Mouse (Mus musculus) testis, postnatal 10 days (tissue): ENCODE measurements around the gene Ranbp17.
"Not testable (repeated sequence)": the region's sequence is repeated elsewhere in the genome, so short reads cannot be mapped to it uniquely, and the experiment has no call there.

Source experiments
- DNase-seq: peaks from one replicate; pipeline ENCODE4 v3.0.0; 2021; ENCODE audit warnings: low spot score

Ranbp17 gene

DNA sequence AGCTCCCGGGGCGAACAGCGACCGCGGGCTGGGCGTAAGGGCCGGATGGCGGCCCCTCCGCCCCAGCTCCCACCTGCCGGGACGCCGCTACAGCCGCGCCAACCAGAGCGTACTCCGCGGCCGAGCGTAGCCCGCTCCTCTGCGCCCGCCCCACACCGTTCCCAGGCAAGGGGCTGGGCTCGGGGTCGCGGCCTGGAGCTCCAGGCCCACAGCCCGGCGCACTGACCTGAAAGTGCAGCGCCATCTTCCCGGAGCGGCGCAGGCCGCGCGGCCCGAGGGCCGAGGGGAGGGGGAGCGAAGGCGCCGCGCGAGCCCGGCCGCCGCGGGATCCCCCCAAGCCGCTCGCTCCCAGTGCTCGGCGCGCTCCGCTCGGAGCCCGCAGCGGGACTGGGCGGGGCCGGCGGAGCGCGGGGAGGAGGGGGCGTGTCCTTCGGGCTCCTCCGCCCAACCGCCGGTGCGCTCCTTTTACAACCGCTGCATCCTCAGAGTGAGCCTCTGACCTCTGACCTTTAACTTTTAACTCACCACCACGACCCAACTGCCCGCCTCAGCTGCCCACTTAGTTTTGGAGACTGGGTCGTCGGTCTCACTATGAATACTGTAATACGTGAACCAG, at the start of gene Ranbp17:
Gene Ranbp17 (minus strand): TSS at position 371 of the 616 bp plus-strand sequence.
- DNase-seq = peak; percentile 80

- no peak for DNase-seq
These were observed 40.6 kb upstream of the Ranbp17 start for GRCm38 (mm10) chr11:33554123-33554522.

GRCm38 (mm10) chr11:33550861-33551560, 37.5 kb upstream of the Ranbp17 start:
- no peak for DNase-seq

GRCm38 (mm10) chr11:33547386-33547785, 33.8 kb upstream of the Ranbp17 start:
- DNase-seq = peak; percentile 44

GRCm38 (mm10) chr11:33544945-33545344, 31.4 kb upstream of the Ranbp17 start:
- DNase-seq = no peak

DNA sequence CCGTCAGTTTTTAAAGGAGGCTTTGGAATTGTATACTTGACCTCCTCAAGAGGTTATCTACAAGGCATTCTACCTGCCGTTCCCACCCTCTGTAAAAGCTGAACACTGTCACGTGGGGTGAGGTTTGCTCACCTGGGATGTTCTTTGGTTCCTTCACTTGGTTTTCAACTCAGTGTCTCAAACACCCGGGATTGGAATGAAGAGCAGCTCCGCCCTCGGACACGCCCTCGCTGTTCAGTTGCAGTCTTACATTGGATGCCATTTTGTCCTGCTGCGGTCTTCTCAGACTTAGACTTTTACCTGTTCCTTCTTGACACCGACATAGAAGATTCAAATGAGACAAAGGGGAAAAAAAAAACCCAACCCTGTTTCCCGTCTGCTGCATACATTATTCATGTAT, 30.6 kb upstream of the Ranbp17 start:
- no peak for DNase-seq

- DNase-seq = no peak
These were observed 24.0 kb upstream of the Ranbp17 start for GRCm38 (mm10) chr11:33537390-33538125.

- DNase-seq = no peak
These were observed 23.1 kb upstream of the Ranbp17 start for GRCm38 (mm10) chr11:33536636-33537035.

- no peak for DNase-seq
These were observed 21.0 kb upstream of the Ranbp17 start for GRCm38 (mm10) chr11:33534541-33534940.

DNA sequence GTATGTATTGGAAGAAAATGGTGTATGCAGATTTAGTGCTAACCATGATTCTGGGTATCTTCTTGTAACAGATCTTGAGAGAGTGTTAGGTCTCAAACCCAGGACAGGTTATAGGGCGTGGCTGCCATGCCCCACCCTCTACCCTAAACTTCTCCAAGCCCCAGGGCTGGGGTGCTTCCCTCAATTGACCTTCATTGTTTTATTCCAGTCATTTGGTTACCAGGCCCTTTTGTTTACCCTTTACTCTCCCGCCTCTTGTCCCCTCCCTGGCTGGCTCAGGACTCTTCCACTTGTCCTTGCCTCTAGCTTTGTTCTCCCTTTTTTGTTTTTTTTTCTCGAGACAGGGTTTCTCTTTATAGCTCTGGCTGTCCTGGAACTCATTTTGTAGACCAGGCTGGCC, 20.0 kb upstream of the Ranbp17 start:
- no peak for DNase-seq

DNA sequence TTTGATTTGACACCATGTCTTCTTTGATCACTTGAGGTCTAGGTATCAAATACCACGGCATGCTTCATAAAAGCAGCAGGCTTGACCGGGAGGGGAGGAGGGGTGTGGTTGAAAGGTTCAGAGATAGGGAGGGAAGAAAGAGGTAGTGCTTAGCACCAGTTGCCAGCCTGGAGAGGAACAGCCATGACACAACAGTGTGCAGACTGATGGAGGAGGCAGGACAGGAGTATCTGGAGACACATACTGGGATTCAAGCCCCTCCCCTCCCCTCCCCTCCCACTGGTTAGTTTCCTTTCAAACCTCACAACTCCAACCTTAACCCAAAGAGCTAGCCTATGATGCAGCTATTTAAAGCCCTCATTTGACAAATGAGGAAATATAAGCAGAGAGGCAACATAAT, 16.0 kb upstream of the Ranbp17 start:
- no peak for DNase-seq

- DNase-seq = peak; percentile 75
These were observed 631 bp downstream of the Ranbp17 start for GRCm38 (mm10) chr11:33512854-33513375.

DNA sequence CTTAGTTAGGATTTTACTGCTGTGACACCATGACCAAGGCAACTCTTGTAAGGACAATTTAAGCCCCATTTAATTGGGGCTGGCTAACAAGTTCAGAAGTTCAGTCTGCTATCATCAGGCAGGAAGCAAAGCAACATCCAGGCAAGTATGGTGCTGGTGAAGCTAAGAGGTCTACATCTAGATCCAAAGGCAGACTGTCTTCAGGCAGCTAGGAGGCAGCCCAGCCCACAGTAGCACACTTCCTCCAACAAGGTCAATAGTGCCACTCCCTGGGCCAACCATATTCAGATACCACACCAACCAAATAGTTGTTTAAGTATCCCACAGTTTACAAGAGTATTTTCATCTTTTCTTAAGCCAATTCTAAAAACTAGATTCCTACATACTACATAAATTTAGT, 4.1 kb downstream of the Ranbp17 start:
- DNase-seq = no peak

- no peak for DNase-seq
These were observed 27.8 kb downstream of the Ranbp17 start for GRCm38 (mm10) chr11:33485746-33486145.

DNA sequence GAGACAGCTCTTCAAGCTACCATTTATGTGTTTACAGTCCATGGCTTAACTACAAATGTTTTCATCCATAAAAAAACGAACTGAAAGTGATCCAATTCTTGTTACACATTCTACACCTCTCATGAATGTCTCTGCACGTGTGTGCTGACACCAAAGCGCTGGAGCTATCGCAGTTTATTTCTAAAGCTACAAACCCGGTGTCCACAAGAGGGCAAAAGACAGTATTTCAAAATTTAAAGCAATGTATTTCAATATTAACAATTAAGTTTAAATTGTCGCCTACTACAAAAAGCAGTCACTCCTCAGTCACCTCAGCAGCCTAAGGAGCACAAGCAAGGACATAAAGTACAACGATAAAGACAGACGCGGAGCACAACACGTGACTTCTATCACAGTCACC, 33.1 kb downstream of the Ranbp17 start:
- no peak for DNase-seq

- no peak for DNase-seq
These were observed 34.3 kb downstream of the Ranbp17 start for GRCm38 (mm10) chr11:33479209-33479608.

- DNase-seq = no peak
These were observed 36.9 kb downstream of the Ranbp17 start for GRCm38 (mm10) chr11:33476634-33477033.

GRCm38 (mm10) chr11:33461172-33461571, 52.4 kb downstream of the Ranbp17 start:
- DNase-seq = no peak

DNA sequence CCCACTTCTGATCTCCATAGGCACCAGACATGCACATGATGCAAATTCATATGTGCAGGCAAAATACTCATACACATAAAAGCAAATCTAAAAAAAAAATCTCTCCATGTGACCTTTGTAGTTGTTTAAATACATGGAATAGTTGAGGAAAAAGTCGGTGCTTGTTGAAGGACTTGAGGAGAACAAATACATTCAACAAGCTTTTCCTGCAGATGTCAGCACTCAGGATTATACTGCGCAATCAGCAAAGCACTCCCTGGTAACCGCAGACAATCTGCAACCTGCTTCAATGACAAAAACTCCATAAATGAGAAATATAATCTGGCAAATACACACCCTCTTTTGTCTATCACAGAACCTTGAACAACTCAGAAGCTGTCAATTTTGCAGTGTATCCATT, 59.5 kb downstream of the Ranbp17 start:
- no peak for DNase-seq

- DNase-seq = no peak
These were observed 79.7 kb downstream of the Ranbp17 start for GRCm38 (mm10) chr11:33433813-33434212.

DNA sequence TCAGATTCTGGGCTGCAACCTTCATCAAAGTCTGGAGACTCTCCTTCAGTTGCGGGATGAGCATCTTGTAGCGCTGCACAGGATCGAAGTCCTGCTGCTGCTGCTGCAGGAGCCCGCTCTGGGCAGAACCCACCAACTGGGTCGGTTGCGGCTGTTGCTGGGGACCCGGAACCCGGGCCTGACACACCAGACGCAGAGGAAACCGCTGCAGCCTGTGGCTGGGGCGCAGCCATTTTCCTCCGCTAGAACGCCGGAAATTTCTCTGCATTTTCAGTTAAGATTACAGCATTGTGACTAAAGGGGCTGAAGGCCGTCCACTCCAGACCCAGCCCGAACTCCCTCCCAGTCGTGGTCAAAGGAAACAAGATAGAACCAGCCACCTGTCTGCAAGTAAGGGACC, 85.3 kb downstream of the Ranbp17 start:
- not testable (repeated sequence) for DNase-seq

GRCm38 (mm10) chr11:33427789-33428188, 85.8 kb downstream of the Ranbp17 start:
- not testable (repeated sequence) for DNase-seq

DNA sequence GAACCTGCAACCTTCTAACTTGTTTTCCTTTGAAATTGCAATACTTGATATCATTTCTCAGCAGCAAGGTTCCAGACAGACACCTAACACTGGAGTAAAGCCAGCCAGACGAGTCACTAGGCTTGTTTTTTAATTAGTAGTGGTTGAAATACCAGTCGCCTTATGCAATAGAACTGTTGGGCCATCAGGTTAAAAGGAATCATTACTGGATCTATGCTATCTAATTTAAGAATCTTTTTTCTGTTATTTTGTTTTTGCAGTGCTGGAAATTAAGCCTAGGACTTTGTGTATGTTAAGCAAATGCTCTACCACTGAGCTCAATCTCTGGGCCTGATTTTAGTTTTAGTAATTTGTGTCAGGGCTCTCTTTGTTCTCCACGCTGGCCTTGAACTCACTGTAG, 91.3 kb downstream of the Ranbp17 start:
- no peak for DNase-seq
